Mouse (Mus musculus): ENCODE results near the gene Robo2.

DNA sequence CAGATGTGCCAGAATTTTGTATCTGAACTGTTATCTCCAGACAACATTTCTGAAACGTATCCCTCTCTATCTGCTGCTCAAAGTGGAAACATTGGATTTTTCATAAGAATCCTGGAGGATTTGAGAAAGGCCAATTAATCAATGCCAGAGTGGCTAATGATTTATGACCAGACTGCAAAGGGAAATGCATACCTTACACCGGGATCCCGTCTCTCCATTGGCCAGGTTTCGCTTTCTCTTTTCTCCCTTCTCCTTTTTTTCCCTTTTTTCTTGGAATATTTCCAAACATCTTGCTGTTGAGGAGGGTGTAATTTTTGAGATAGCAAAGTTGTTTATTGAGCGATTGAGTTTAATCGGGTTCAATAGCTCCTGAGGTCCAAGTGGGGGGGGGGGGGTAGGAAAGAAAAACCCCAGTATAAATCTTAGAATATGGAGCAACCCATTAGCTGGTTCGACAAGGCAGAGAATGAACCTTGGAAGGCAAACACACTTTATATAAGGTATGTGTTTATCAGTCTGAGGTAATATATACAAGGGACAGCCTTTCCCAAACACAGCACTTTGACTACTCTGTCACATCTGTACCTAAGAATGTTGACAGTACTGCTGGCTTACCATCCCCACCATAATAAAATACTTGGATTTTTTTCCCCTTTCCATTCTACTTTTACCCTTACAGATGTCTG, 542.0 kb downstream of the Robo2 start:
- TF ChIP-seq POLR2A (IDR thresholded peaks at IDR 0.05; ENCODE audit: borderline replicate concordance, low read depth, low read length) (no peak), CTCF (IDR thresholded peaks at IDR 0.05; ENCODE audit: low read depth, low read length) (no peak)
